Mouse (Mus musculus) kidney, postnatal 25 days (tissue): ENCODE data around the gene Egln1.

Experiments
- DNase-seq, 2 experiments: peaks; one replicate each; pipeline ENCODE4 v3.0.0; 2021; ENCODE audit warnings: mixed read lengths in 2 of 2

The Egln1 gene

GRCm38 (mm10) chr8:124949209-124950068 lies at the start of gene Egln1:
Gene Egln1 (minus strand): TSS chr8:124949324.
- peak; percentile 79 to 93 for DNase-seq

DNA sequence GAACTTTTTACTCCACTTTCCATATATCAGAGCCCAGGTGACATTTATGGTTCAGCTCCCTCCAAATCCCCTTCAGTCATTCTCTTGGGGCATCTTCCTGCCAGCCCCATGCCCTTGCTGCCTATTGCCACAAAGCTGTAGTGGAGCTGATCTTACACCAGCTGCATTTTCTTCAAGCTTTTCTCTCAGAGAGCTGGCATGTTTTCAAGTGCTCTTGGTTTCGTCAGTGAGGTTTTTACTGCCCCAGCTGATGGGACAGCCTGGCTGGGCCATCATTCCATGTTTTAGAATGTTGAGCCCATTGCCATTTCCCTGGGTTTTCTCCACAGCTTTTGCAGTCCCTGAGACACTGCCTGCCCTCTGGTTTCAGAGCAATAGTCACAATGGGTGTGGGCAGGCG lies 46.7 kb upstream of the Egln1 start:
- no peak for DNase-seq

DNA sequence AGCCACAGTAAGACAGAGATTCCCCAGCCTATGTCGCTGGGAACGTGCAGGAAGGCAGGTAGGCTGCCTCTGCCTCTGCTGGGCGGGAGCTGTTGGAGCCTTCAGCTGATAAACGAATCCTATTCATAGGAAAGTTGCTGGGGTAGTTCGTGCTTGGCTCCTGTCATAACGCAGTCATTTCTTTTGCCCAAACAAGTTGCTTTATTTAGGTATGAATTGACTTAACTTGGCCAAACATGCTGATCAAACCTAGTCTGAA lies 42.5 kb upstream of the Egln1 start:
- no peak for DNase-seq

- no peak for DNase-seq
Measured at GRCm38 (mm10) chr8:124990923-124991667, 42.0 kb upstream of the Egln1 start.

DNA sequence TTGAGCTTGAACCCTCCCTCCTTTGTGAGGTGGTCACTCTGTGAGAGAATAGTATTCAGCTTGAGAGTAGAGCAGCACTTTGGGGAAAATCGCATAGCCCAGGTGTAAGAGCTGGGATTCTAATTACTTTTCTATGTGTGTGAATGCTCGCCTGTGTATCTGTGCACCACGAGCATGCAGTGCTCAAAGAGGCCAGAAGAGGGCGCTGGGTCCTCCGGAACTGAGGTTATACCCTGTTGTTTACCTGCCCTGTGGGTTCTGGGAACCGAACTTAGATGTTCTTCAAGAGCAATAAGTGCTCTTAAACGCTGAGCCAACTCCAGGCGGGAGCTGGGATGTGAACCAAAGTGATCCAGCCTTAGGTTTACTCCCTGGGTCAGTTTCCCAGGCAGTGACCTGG lies 31.7 kb upstream of the Egln1 start:
- DNase-seq: no peak

GRCm38 (mm10) chr8:124980036-124980435 lies 30.9 kb upstream of the Egln1 start:
- DNase-seq: no peak

DNA sequence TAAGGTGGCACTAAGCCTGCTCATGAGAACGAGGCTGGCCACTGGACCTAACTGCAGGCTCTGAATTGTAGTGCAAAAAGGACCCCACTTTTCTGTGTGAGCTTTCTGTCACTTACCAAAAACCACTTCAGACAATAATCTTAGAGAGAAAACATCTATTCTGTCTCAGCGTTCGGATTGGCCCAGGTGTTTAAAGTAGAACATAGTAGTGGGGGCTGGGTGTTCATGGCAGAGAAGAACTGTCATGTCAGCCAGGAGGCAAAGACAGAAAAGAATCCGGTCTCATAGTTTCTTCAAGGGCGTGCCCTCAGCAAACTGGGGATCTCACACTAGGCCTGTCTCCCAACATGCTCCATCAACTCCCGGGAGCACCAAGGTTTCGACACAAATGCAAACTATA lies 28.9 kb upstream of the Egln1 start:
- DNase-seq: no peak

DNA sequence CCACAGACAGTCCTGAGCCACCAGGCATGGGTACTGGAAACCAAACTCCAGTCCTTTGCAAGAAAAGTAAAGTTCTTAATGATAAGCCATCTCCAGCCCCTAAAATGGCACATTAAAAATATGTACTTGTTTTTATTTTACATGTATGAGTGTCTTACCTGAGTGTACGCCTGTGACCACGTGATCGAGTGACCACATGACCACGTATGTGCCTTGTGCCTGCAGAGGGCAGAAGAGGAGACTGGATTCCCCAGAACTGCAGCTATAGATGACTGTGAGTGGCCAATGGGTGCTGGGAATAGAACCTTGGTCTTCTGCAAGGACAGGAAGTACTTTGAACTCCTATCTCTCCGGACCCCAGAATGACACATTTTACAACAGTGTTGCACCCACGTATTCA lies 27.1 kb upstream of the Egln1 start:
- no peak for DNase-seq

DNA sequence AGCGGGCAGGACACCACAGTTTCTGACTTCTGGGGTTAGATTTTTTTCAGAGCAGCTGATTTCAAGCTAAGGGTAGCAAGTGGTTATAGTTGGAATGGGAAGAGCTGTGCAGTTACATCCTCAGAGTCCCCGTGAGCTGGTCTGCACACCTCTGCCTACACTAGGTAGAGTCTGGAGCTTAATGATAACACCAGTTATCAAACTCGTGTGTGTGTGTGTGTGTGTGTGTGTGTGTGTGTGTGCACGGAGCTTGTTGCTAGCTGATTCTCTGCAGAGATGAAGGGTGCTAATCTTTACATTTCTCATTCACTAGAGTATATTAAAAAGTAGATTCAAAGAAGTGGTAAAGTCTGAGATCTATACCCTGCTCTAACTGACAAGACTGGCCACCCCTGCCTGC lies 25.1 kb upstream of the Egln1 start:
- DNase-seq: no peak

DNA sequence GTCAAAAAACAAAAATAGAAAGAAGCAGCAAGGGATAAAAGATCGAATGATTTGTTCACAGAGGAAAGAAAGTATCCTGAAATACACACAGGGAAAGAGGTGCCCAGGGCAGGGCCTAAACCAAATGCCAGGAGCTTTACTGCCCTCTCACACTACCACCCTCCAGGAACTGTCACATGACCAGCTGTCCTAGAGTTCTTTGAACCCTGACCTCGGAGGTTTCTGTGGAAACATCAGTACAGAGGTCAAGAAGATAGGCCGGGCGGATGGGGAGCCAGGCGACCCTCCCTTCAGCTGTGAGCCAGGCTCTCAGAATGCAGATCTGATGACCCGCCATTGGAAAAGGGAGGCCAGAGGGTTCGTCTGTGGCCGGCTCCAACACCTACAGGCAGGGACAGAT lies 24.1 kb upstream of the Egln1 start:
- peak; percentile 20 to 44 for DNase-seq

- DNase-seq: no peak
Measured at GRCm38 (mm10) chr8:124970312-124970933, 21.3 kb upstream of the Egln1 start.

- peak; percentile 13 to 61 for DNase-seq
Measured at GRCm38 (mm10) chr8:124964966-124965365, 15.8 kb upstream of the Egln1 start.

GRCm38 (mm10) chr8:124963246-124963645 lies 14.1 kb upstream of the Egln1 start:
- no peak for DNase-seq

GRCm38 (mm10) chr8:124960226-124960880 lies 11.2 kb upstream of the Egln1 start:
- DNase-seq: peak; percentile 59 to 66

DNA sequence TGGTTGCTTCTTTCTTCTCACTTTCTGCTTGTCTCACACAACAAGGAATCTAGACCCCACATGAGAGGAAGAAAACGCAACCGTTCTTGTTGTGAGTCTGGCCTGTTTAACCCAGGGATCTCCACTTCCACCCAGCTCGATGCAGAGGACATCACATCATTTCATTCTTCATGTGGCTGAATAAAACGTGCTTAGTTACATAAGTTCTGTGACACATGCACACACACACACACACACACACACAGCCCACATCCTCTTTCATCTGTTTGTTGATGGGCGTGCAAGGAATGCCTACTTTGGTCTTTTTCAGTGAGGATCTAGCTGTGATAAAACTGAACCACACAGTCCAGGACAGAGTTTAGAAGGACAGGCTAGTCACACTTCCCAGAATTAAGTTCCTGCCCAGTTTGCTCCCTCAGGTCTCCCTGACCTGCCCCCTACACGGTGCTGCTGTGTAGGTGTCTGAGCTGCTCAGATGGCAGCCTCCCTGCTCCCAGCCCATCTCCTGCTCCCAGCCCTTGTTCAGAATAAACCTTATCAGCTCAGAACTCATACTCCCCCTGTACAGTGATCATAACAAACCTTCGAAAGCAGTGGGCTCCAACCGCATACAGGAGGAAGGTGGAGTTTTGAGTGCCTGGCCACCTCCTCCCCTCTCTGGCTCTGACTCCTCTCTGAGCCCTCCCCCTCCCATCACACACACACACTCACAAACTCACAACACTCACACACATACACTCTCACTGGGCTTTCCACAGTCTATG lies 10.5 kb upstream of the Egln1 start:
- DNase-seq: no peak

DNA sequence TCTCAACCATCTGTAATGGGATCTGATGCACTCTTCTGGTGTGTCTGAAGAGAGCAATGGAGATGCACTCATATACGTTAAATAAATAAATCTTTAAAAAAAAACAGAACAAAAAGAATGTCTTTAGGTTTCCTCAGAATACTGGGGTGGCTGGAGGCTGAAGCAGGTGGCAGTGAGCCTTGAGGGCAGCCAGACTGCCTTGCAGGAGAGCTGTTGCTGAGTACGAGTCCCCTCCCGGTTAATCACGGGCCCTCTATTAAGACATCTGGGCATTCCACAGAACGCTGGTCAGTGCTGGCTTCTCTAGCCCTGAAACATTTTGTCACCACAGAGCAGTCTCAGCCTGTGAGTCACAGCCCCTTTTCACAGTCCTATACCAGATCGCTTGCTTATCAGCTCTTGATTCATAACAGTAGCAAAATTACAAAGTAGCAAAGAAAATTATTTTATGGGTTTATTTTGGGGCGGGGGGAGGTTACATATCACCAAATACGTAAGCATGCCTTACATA lies 5.5 kb upstream of the Egln1 start:
- DNase-seq: no peak

DNA sequence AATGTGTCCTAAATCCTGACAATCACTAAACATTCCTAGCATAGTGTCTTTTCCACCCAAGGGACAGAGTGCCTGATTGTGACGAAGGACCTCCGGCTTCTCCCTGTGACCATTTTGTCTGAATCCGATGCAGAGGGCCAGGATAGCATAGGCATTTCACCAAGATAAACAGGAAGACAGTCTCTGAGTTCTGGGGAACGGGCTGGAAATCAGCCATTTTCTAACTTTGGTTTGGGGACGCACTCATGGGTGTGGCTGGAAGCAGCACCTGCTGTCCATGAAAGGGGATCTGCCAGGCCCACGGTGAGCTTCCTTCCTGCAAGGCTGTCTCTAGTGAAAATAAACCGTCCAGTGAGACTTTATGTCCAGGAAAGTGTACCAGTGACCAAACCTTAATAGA lies 4.1 kb upstream of the Egln1 start:
- peak; percentile 43 to 65 for DNase-seq

DNA sequence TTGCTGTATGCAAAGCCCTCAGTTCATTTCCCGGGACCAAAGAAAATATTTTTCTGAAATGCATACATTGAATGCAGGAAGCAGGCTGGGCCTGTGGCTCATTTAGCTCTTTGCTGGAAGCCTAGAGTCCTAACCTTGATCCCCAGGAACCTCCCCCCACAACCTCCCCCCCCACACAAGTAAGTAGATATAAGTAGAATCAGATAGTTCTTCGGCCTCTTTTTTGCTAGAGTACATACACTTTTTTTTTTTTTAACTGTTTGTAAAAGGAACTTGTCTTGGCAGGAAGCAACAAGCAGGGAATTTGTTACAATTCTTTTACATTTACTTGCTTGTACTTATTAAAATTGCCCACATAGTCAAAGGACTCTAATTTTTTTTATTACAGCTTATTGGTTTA lies 1.7 kb upstream of the Egln1 start:
- no peak for DNase-seq

- no peak for DNase-seq
Measured at GRCm38 (mm10) chr8:124950069-124950456, 939 bp upstream of the Egln1 start.

- no peak for DNase-seq
Measured at GRCm38 (mm10) chr8:124948733-124949111, 402 bp downstream of the Egln1 start.

DNA sequence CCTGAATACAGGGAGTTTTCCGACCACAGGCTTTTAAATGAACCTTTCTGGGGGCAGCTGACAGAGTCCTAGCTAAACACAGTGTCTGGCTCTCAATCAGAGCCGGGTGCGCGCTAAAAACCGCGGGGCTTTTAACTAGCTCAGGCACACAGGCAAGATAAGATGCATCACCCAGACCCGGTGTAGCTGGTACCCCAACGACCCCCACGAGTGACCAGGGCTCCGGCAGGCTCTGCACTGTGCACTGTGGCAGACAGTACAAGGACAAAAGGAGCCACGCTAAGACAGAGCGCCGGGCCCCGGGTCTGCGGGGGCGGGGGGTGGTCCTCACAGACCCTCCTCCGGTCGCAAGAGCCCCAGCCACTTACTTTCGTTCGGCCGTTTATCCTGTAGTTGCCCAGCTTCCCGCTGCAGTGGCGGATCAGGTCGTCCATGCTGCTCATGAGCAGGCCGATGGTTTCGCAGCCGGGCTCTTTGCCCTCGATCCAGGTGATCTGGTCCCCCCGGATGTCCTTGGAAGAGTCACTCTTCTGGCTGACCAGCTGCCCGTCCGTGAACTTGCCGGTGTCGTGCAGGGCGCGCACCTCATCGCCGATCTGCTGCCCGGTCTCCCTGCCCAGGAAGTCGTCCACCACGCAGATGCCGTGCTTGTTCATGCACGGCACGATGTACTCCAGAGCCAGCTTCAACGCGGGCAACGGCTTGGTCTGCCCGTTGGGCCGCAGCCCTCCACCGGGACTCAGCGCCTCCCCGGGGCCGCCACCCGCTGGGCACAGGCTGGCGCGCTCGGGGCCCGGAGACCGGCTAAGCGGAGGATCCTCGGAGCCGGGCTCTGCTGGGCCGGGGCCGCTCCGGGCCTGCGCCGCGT lies 1.0 kb downstream of the Egln1 start:
- DNase-seq: peak; percentile 49 to 72

DNA sequence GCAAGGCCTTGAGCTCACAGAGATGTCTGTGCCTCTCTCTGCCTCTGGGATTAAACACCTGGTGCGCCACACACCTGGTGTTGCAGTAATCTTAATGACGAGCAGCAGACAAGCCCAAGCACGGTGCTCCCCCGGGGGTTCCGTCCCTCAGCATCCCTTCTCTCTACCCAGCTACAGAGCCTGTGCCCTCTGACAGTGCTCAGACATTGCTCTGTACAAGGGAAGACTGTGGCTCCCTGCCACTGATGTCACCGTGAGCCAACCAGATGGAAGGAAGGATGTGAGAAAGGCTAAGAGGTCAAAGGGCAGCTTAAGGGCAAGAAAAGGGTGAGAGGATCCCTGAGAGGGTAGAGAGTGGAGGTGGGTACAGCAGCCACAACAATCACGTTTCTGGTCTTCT lies 4.7 kb downstream of the Egln1 start:
- DNase-seq: no peak
